Mouse (Mus musculus): ENCODE measurements around the gene Ttc33. TPM values are rescaled to one million over a fixed set of nuclear protein-coding genes. Genes with fewer than 3 reads are reported as not detected.

Gene Ttc33
- total RNA-seq, 2 experiments from 2014 or later, result 20.8 to 24.8 TPM

DNA sequence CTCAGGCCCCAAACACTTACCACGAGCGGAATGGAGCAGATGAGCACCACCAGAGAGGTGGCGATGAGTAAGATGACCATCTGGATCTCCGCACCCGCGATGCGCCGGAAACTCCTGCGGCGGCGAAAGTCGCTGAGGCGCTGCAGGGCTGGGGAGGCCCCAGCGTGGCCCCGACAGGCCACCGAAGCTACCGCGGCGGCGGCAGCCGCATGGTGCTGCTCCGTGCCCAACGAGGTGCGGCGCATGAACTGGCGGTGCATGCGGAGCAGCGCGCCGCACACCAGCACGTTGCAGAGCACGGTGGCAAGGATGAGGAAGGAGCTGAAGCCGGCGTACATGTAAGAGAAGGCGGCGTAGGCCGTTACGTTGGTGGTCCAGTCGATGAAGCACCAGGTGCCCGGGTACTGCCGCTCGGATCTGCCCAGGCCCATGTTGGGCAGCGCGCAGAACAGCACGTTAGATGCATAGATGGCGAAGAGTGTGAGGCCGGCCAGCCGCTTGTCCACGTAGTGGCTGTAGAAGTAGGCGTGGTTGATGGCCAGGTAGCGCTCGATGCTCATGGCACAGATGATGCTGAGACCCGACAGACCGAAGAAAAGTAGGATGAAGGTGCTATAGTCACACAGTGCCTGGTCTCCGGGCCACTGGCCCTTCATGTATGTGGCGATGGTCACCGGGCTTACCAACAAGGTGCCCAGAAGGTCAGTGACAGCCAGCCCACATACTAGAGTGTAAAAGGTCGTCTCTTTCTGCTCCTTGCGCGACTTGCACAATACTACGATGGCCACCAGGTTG, 57.1 kb downstream of the Ttc33 start:
- peak; percentile 16 for DNase-seq

DNA sequence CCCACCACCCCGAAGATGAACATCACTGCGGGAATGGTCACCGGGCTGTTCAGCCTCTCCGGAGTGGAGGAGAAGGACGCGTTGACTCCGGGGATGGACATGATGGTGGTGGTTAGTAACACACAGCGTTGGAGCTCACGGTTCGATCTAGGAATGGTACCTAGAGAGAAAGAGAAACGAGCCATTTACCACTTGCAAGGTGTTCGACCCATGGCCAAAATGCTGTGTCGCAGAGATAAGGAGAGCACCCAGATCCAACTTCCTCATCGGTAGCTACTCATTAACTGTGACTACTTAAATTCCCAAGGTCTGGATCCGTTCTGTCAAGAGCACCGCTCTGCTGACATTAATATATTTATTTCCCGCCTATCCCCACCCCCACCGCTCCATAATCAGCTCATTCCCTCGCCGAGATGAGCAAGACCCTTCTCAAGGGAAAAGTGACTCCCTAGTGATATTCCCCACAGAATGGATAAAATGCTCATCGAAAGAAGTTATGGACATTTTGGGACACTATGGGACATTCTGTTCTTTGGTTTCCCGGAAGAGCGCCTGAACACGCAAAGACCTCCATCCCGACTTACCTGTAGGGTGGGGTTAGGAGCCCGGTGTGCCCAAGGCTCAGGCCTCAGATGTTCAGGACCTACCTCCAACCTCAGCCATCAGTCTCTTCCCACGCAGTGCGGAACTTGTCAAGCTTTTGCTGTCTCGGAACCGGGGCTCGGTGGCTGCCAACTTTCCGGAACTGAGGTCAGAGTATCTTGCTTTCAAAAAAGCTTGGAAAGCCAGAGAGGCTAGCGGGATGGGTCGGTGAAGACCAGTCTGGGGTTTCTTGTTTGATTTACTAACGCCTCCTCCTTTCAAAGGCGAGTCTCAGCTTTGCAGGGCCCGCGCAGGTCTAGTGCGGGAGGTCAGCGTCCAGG, 58.0 kb downstream of the Ttc33 start:
- peak; percentile 41 for DNase-seq

GRCm38 (mm10) chr15:5243959-5244905, 58.9 kb downstream of the Ttc33 start, which contains the start of gene Ptger4:
TSS of gene Ptger4 (minus strand) at chr15:5244187.
- peak; percentile 95 for DNase-seq

GRCm38 (mm10) chr15:5250182-5250581, 64.9 kb downstream of the Ttc33 start:
- no peak for DNase-seq

DNA sequence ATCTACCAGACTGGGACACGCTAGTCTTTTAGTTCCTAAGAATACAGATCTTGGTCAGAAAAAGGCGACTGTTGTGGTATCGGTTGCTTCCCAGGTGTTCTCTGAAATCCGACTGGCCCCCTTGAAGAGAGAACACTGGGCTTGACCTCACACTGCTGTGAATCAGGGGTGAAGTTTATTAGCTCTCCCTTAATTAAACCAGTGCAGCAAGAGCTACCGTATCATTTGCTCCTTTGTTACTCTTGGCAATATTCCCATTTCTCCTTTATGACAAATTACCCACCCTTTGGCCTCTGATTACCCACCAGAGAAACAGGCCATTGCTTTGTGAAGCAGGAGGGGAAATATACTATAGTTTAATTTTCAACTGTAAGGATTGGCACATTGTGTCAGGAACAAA, 74.9 kb downstream of the Ttc33 start:
- no peak for DNase-seq

DNA sequence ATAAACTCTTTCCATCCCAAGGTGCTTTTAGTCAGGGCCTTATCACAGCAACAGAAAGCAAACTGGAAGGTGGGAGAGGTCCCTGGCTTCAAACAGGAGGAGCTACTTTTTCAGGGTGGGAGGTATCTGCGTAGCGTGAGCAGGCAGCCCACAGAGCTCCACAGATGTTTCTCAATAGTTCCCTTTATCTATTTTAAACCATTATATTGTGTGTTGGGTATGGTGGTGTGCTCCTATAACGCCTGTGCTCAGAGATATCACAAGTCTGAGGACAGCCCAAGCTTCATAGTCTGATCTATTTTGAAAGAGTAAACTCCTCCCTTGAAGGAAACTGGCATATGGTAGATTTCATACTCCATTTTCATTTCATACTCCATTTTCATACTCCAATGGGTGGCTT, 75.7 kb downstream of the Ttc33 start:
- DNase-seq, result no peak

DNA sequence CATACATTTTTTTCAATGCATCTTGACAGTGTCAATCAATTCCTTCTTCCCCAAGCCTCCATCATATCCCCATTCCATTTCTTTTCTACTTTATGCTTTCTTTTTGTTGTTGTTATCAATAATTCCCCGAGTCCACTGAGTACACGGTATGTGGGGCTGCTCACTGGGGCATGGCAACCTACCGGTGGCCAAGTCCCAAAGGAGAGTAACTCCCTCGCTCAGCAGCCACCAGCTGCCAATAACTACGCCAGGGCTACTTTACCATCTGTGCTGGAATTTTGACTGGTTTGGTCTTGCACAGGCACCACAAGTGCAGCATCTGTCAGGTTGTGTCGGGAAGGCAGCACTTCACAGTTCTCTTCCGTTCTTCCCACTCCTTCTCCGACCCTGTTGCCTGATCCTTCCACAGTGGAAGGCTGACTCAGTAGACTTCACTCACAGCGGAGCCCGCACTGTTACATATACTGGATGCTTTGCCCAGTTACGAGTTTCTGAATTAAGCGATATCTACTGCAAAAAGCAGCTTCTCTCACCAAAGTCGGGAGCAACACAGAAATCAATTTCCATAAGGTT, 76.9 kb downstream of the Ttc33 start:
- DNase-seq, result no peak

- DNase-seq, result no peak
Observed at GRCm38 (mm10) chr15:5262874-5263504, 77.7 kb downstream of the Ttc33 start.

DNA sequence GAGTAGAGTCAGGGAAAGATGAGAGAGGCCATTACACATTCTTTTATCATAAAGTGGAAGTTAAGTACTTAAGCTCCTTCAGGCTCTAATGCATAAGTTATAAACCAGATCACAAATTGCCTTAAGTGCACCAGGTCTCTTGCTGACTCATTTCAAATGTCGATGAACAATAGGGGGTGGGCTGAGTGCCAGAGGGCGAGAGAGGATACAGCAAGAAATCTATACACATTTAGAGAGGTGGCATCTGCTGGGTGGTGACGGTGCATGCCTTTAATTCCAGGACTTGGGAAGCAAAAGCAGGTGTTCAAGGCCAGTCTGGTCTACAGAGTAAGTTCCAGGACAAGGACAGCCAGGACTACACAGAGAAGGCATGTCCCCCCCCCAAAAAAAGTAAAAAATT, 80.8 kb downstream of the Ttc33 start:
- no peak for DNase-seq

Other genes with a start within 250 kb of the Ttc33 start
- gene C7, start 121.8 kb upstream of the Ttc33 start, total RNA-seq (2021), result under 1 TPM; 0.10 to 0.32 TPM
- 1 to 10 TPM; 5.9 to 6.1 TPM for gene Card6, start 77.0 kb upstream of the Ttc33 start, total RNA-seq (2021)
- gene Rpl37, start 68.9 kb upstream of the Ttc33 start, total RNA-seq (2021), result 100 to 1,000 TPM; 274 to 281 TPM
- gene Prkaa1, start 41.7 kb upstream of the Ttc33 start, total RNA-seq (2021), result 10 to 100 TPM; 16.7 to 16.9 TPM
- gene Ptger4, start 58.7 kb downstream of the Ttc33 start, total RNA-seq (2021), result 1 to 10 TPM; 5.9 to 6.1 TPM

Data from heart, postnatal 4 days (tissue).